Mouse (Mus musculus): ENCODE data around the gene Usp1.
"Not testable (repeated sequence)": the region's sequence is repeated elsewhere in the genome, so short reads cannot be mapped to it uniquely, and the experiment has no call there.

Usp1 gene

GRCm38 (mm10) chr4:98979976-98980375 is 56.4 kb downstream of the Usp1 start:
- DNase-seq (ENCODE audit: low read depth, low spot score), result not testable (repeated sequence)

DNA sequence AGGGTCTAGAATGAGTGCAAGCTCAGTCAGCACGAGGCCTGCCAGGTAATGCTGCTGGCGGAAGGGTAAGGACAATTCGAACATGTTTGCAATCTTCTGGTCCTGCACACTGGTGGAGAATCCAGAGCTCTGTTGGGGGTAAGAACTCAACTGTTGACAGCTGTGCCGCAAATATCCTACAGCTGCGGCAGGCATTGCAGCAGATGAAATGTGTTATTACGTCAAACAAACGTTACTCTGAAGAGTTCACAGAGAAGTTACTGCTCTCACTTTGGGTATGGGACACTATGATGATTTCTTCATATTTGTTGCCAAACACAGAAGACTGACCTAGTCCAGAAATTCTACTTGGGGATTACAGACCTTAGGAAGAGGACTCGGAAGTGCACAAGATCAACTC is 61.1 kb downstream of the Usp1 start:
- DNase-seq (ENCODE audit: low read depth, low spot score), result no peak

Measured in telencephalon, adult 2 months (tissue).